Mouse (Mus musculus) left cerebral cortex, adult 11 months (tissue): ENCODE measurements at regions not wholly inside any gene's neighbourhood (a gene's known extent, or its start where the extent isn't known, plus 50 kb on each side); places are given as distances from the start of the nearest gene placed in this dataset.
A peak's percentile ranks its signal among the peaks of the same experiment; 100 is the strongest.

ENCODE experiments used
- DNase-seq: peaks from one replicate; pipeline ENCODE4 v3.0.0; 2022; ENCODE audit warnings: low spot score

- peak; percentile 33 for DNase-seq
Observed at GRCm38 (mm10) chr2:10825278-10826133, 346.4 kb upstream of the Prkcq start.

DNA sequence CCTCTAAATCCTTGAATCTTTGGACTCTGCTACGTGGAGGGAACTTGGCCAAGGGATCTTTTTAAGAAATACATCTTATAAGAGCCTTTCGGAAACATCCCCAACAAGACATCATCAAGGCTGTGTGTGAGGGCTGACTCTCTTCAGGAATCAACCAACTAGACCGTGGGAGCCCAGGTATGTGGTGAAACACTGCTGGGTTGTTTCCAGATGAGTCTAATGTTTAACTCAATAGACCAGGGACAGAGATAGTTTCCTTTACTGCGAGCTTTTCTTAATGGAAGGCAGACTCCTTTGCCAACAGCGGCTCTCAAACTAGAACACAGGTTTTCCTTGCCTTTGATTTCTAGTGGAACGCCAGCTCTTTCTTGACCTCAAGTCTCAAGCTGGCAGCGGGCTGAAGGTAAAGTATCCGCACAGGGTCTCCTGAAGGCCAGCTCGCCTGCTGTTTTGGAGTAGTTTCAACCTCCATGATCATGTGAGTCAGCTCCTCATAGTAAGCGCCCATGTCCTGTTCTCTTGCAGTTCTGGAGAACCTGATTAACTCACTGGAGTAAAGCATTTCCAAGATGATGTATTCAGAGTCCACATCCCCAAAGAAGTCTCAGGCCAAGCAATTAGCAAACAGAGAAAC lies 345.7 kb upstream of the Prkcq start:
- no peak for DNase-seq

- no peak for DNase-seq
Observed at GRCm38 (mm10) chr2:10839976-10840375, 331.9 kb upstream of the Prkcq start.

DNA sequence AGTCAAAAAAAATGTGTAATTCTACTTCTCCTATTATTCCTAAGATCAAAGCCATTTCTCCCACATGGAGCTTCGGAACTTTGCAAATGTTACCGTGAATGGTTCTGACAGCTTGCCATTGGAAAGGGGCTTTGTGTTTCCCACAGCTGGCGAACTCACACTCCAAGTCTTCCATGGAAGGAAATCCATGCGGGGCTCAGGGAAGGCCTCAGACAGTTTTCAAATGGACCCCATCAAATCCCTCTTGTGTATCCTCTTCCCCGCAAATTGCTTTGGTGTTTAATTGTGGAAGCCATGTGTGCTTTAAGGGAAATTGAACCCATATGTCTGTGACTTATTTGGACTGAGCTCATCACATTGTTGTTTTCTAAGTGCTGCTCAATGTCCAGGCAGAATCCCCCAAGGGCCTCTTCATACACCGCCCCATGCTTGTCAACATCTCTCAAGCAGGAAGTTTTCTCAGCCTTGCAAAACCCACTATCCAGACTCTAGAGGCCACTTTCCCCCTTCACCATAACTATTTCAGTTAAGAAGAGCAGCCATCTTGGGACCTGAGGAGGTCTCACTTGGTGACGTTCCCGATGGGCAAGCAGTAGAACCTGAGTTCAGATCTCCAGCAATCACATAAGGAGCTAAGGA lies 310.1 kb upstream of the Prkcq start:
- no peak for DNase-seq

DNA sequence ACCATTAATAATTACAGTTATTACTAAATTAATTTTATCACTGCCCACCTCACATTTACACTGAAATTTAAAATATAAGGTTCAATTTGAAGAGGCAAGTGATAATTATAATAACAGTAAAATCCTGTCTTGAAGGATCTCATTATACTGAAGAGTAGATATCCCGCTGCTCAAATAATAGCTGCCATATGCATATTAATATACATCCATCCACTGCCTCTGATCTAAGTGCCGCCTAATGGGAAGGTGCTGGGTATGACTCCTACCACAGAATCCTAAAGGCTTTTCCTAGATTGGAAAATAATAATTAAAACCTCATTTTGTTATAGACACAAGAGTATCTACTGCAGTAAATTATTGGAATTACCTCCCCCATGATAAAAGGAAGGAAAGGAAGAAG lies 307.5 kb upstream of the Prkcq start:
- DNase-seq, result no peak

GRCm38 (mm10) chr2:10874303-10874702 lies 297.6 kb upstream of the Prkcq start:
- DNase-seq, result peak; percentile 22

DNA sequence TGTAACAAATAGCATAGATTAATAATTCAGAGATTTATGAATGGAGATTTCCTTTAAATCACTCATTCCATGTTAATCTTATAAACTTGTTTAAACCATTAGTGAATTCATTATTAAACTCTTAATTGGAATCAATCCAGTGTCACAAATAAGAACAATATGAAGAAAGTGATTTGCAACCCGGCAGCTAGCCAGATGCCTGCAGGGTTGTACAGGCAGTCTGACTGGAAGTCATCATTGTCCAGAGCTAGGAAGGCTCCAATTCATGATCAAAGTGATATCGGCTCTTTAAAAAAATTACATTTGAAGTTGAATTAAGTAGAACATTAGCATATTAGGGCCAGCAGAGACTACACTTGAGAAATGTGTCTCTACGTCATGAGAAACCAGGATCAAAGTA lies 270.0 kb upstream of the Prkcq start:
- DNase-seq, result no peak

GRCm38 (mm10) chr2:10919955-10920354 lies 252.0 kb upstream of the Prkcq start:
- no peak for DNase-seq

DNA sequence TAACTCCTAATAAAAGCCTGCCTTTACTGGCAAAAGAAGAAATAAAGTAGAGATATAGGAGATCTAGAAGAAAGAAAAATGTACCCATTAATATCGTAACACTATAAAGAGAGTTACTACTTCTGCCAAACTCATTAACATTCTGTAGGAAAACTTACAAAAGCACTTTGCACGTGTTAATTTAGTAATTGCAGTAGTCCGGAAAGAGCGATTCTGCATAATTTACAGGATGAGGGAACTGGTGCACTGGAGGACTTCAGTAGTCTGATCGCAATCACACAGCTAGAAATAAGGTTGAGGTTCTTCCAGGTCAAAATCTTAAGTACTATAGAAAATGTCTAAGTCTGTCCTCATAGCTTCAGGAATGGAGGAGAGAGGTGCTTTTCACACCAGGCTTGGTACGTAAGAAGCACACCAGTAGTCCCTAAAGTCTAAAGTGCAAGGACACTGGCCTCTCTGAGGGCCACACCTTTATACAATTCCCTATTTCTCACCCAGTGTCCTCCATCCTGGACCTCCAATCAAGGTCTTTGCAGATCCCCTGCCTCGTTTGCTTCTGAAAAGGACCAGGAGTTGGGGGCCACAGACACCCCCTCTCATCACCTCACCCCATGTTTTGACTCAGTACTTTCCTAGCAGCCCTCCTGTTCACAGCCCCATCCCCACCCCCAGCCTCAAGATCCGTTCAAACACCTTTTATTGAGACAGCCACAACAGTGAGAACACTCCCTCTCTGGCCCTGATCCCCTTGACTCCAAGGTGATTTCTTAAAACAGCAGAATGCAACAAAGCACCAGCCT lies 251.0 kb upstream of the Prkcq start:
- no peak for DNase-seq

GRCm38 (mm10) chr2:10921486-10922450 lies 250.1 kb upstream of the Prkcq start:
- peak; percentile 2 for DNase-seq

DNA sequence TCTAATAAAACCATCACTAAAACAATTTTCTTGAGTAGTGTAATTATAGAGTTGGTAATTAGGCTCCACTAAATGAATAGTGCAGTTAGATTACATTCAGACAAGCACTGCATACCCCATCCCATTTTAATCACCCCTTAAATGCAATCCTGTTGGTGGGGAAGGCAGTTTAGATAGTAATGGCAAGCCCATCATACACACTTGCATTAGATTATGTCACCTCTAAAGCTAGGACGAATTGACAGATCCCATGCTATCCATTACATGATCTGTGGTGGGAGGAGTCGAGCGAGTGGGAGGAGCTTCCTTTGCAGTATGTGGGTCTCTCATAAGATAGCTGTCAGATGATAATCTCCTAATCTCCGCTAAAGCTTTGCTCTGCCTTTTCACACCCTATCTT lies 247.9 kb upstream of the Prkcq start:
- no peak for DNase-seq

DNA sequence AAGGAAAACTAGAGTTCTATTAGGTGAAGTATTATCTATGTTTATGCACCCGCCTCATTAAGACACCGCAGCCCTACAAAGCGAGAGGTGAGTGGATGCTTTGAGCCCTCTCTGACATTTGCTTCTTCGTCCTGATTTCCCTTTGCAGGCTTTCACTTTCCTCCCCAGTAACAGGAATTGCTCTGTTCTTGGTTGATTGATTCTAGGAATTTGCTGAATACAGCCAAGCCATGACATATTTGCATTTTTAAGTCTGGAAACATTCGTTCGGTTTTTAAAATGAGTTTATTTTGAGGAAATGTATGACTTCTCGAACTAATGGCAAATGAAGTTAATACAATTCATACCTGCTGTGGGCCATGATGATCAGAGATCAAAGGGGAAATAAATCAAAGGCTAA lies 246.5 kb upstream of the Prkcq start:
- DNase-seq, result no peak

DNA sequence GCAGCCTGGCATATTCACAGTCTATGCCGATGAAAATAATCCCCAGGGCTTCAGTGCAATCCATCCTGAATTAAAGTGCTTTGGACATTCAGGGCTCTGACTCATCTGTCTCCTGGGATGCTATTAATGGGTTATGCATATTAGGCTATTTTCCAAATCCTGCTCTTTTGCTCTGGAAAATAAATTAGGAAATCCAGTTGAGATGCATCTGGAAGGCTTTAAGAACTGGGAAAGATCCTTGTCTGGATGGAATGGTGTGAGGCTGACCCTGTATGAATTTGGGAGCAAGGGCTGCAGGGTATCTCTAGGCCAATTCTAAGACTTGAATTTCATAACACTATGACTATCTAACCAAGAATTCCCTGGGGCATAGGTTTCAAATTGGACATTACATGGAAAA lies 234.5 kb upstream of the Prkcq start:
- no peak for DNase-seq

- no peak for DNase-seq
Observed at GRCm38 (mm10) chr2:10965224-10965623, 206.7 kb upstream of the Prkcq start.

DNA sequence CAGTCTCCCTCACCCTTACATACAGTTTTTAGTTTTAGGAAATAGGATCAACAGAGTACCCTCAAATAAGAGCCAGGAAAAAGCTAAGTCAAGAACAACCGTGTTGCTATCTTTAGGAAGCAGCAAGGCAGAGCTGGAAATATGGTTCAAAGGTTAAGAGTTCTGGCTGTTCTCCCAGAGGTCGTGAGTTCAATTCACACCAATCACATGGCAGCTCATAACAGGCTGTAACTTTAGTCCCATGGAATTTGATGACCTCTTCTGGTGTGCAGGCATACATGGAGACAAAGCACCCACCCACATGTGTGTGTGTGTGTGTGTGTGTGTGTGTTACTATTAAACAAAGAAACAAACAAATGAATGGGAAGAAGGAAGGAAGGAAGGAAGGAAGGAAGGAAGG lies 205.0 kb upstream of the Prkcq start:
- DNase-seq, result no peak

GRCm38 (mm10) chr2:10969111-10969689 lies 202.7 kb upstream of the Prkcq start:
- DNase-seq, result no peak

- no peak for DNase-seq
Observed at GRCm38 (mm10) chr2:10972051-10972450, 199.9 kb upstream of the Prkcq start.

- DNase-seq, result no peak
Observed at GRCm38 (mm10) chr2:10978772-10979171, 193.1 kb upstream of the Prkcq start.

DNA sequence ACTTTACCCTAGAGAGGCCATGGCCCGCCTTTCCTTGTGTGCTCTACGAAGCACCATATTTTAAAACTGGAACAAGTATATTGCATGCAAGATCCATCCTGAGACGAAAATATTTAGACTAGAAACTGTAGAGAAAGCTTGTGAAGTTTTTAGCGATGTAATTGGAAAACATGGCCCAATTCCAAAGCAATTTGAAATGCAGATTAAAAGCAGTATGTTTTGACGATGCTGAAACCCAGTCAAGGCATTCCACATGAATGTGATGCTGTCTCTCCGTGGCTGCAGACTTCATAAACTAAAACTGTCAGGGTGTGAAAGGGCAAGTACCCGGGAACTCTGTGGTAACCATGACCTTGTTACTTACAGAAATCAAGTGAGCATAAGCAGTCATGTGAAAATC lies 185.8 kb upstream of the Prkcq start:
- no peak for DNase-seq

- DNase-seq, result no peak
Observed at GRCm38 (mm10) chr2:10990043-10990728, 181.7 kb upstream of the Prkcq start.
